ENCODE assay signal across 26 mouse cellular contexts in genomic region chr7:25303003-25303684, GRCm38 (mm10). TPM values are rescaled to one million over a fixed set of nuclear protein-coding genes. Genes with fewer than 3 reads are reported as not detected.
A peak's percentile ranks its signal among the peaks of the same experiment; 100 is the strongest.
DNase-seq lines count a peak whose midpoint lies in the region; TF ChIP-seq lines count a peak whose summit lies in the region.
"Had no signal": no experiment of that assay in that cellular context is flagged by ENCODE, and none has a peak within 500 bp of the region (broad histone marks: within the 10 kb centered on the region; RNA-seq: fewer than 3 reads in every experiment).

No protein-coding gene starts in this region.

- DNase-seq in cerebellum, adult 11-12 months, result peak; percentile 46
- no peak for DNase-seq in cerebellum, adult 9-10 months
- DNase-seq in heart, adult 11 months, result peak; percentile 73
- DNase-seq in heart, postnatal 25 days (ENCODE audit: low spot score), result no peak
- DNase-seq in testis, postnatal 10 days (ENCODE audit: low spot score), result no peak
- DNase-seq: adrenal gland, adult 2 months; adrenal gland, postnatal 10 days; adrenal gland, postnatal 25 days; B cell, adult 2 months; cerebellum, adult 11 months; cerebellum, adult 2 months; cerebellum, adult 9-11 months; cerebellum, postnatal 14 days; cerebellum, postnatal 36 days; embryo, embryonic 11 days had no signal

- TF ChIP-seq POLR2A in testis, adult 2 months (IDR thresholded peaks at IDR 0.05; ENCODE audit: control insufficient read depth, low read depth, low read length), result no peak

- intact Hi-C loops in heart, postnatal 25 days (cut with DNase I), result no loop called here

- no peak for TF ChIP-seq CTCF in testis, adult 2 months (IDR thresholded peaks at IDR 0.05; ENCODE audit: control insufficient read depth, insufficient read depth, insufficient replicate concordance, low read depth, low read length)

- H3K4me1 ChIP-seq in testis, adult 2 months (ENCODE audit: control insufficient read depth, insufficient read depth, low read length), result peaks cover 22% of the 10 kb centered on the region

- H3K36me3 ChIP-seq in testis, adult 2 months (ENCODE audit: control insufficient read depth, insufficient read depth, low read length), result peaks cover 4% of the 10 kb centered on the region; the same call in 1 of the 2 replicates
- H3K36me3 ChIP-seq: embryonic facial prominence, embryonic 13.5 days; embryonic facial prominence, embryonic 15.5 days; forebrain, embryonic 10.5 days; forebrain, embryonic 12.5 days had no signal

- H3K27me3 ChIP-seq in testis, adult 2 months (ENCODE audit: control insufficient read depth, insufficient read depth, low read length), result no peaks in the 10 kb centered on the region

- H3K4me3 ChIP-seq in testis, adult 2 months (ENCODE audit: control insufficient read depth, low read depth, low read length), result peak overlapping the region; percentile 50
- H3K4me3 ChIP-seq: embryonic facial prominence, embryonic 13.5 days; embryonic facial prominence, embryonic 15.5 days; erythroblast, embryonic 14.5 days; forebrain, embryonic 10.5 days; forebrain, embryonic 12.5 days had no signal

- H3K27ac ChIP-seq in testis, adult 2 months (ENCODE audit: control insufficient read depth, insufficient read depth, low read depth, low read length), result no peak overlapping the region
- H3K27ac ChIP-seq: embryonic facial prominence, embryonic 13.5 days; embryonic facial prominence, embryonic 15.5 days; forebrain, embryonic 10.5 days; forebrain, embryonic 12.5 days had no signal

RNA-seq across cellular contexts. Expression of gene Prr19, which starts 1.9 kb away (rescaled TPM):
- total RNA-seq in heart, postnatal 25 days (2021), result not detected
- 83.0 and 90.6 TPM in 2 replicates for polyA plus RNA-seq in testis, adult 2 months (2012; rRNA removed)
- total RNA-seq: adrenal gland, adult 2 months; adrenal gland, postnatal 10 days; adrenal gland, postnatal 25 days; adrenal gland, postnatal 4 days; CH12.LX; common myeloid progenitor, adult 5-6 weeks; MEL had no signal
- polyA plus RNA-seq: adrenal gland, adult 2 months; CD4-positive, CD25-positive, alpha-beta regulatory T cell, adult 4 months; erythroblast, embryonic 14.5 days had no signal

RNA-seq across cellular contexts. Expression of gene Tmem145, which starts 2.8 kb away (rescaled TPM):
- total RNA-seq in heart, postnatal 25 days (2021), result not detected
- 1.3 TPM in 2 replicates for polyA plus RNA-seq in testis, adult 2 months (2012; rRNA removed)
- total RNA-seq: CH12.LX; common myeloid progenitor, adult 5-6 weeks; MEL had no signal
- polyA plus RNA-seq: CD4-positive, CD25-positive, alpha-beta regulatory T cell, adult 4 months; erythroblast, embryonic 14.5 days had no signal

RNA-seq across cellular contexts. Expression of gene Pafah1b3, which starts 5.4 kb away (rescaled TPM):
- 1 to 10 TPM; 2.7 to 4.3 TPM for total RNA-seq in heart, postnatal 25 days (2021)
- 37.1 and 44.4 TPM in 2 replicates for polyA plus RNA-seq in testis, adult 2 months (2012; rRNA removed)

RNA-seq across cellular contexts. Expression of gene Megf8, which starts 13.8 kb away (rescaled TPM):
- total RNA-seq in heart, postnatal 25 days (2021), result 10 to 100 TPM; 25.1 to 26.6 TPM
- polyA plus RNA-seq in testis, adult 2 months (2012; rRNA removed), result 13.0 and 17.0 TPM in 2 replicates

RNA-seq across cellular contexts. Expression of gene Cic, which starts 35.6 kb away (rescaled TPM):
- 10 to 100 TPM; 61.9 to 65.9 TPM for total RNA-seq in heart, postnatal 25 days (2021)
- 41.8 and 42.1 TPM in 2 replicates for polyA plus RNA-seq in testis, adult 2 months (2012; rRNA removed)

Comparison
In these comparisons a context has a peak if more than half of its experiments do, and no peak if none do; other contexts are left out.
1. DNase-seq: peak in cerebellum, adult 11-12 months (single experiment) and heart, adult 11 months (single experiment); none in cerebellum, adult 9-10 months (single experiment), heart, postnatal 25 days (single experiment) and testis, postnatal 10 days (single experiment).